Mouse (Mus musculus) midbrain, embryonic 12.5 days (tissue): ENCODE measurements at regions not wholly inside any gene's neighbourhood (a gene's known extent, or its start where the extent isn't known, plus 50 kb on each side); places are given as distances from the start of the nearest gene placed in this dataset.
"Not testable (repeated sequence)": the region's sequence is repeated elsewhere in the genome, so short reads cannot be mapped to it uniquely, and the experiment has no call there.

Experiments
- ATAC-seq: fragments of 200-750 bp; cut with Nextera tagmentation; 2 replicates; pipeline ENCODE4 v1.8.0; 2017; ENCODE audit warnings: low read depth, moderate TSS enrichment, moderate library complexity; ENCODE audit not compliant: low FRiP score
- H3K27ac ChIP-seq: fragments of 300-500 bp; sonication (generic); replicated peaks from 2 replicates; pipeline ENCODE4 v1.5.1; 2016; ENCODE audit warnings: mild to moderate bottlenecking
- H3K27me3 ChIP-seq: fragments of 300-500 bp; sonication (generic); 2 replicates; pipeline ENCODE4 v1.6.1; 2016; ENCODE audit warnings: mild to moderate bottlenecking
- H3K36me3 ChIP-seq: fragments of 300-500 bp; sonication (generic); 2 replicates; pipeline ENCODE4 v1.6.1; 2016
- H3K4me1 ChIP-seq: fragments of 300-500 bp; sonication (generic); 2 replicates; pipeline ENCODE4 v1.6.1; 2016
- H3K4me2 ChIP-seq: fragments of 300-500 bp; sonication (generic); replicated peaks from 2 replicates; pipeline ENCODE4 v1.6.1; 2016; ENCODE audit warnings: mild to moderate bottlenecking, moderate library complexity
- H3K4me3 ChIP-seq: fragments of 300-500 bp; sonication (generic); 2 replicates; pipeline ENCODE4 v1.5.1; 2016; ENCODE audit warnings: mild to moderate bottlenecking
- H3K9ac ChIP-seq: fragments of 300-500 bp; sonication (generic); replicated peaks from 2 replicates; pipeline ENCODE4 v1.6.1; 2016; ENCODE audit warnings: mild to moderate bottlenecking, moderate library complexity
- H3K9me3 ChIP-seq: fragments of 300-500 bp; sonication (generic); 2 replicates; pipeline ENCODE4 v1.6.1; 2016; ENCODE audit warnings: mild to moderate bottlenecking
- WGBS: fragments of 180-500 bp; shearing (Covaris S2); methylation state at CpG from one replicate; pipeline ENCODE4 v1.1.7; 2016; 5-methylcytosine and 5-hydroxymethylcytosine counted together

- Histone ChIP-seq H3K4me3 (no peak overlapping the region), H3K27ac (no peak overlapping the region), H3K36me3 (no peaks in the 10 kb centered on the region), H3K9ac (no peak overlapping the region), H3K27me3 (no peaks in the 10 kb centered on the region), H3K9me3 (no peaks in the 10 kb centered on the region), H3K4me2 (no peak overlapping the region), H3K4me1 (0 out of 2 replicates have a peak, but pooled peaks cover under 1% of the 10 kb centered on the region)
- ATAC-seq, result no peak
- 71% methylated on average over 16 of the region's 16 CpGs for WGBS
These were observed 114.2 kb upstream of the Fhl2 start for GRCm38 (mm10) chr1:43310711-43311695.

DNA sequence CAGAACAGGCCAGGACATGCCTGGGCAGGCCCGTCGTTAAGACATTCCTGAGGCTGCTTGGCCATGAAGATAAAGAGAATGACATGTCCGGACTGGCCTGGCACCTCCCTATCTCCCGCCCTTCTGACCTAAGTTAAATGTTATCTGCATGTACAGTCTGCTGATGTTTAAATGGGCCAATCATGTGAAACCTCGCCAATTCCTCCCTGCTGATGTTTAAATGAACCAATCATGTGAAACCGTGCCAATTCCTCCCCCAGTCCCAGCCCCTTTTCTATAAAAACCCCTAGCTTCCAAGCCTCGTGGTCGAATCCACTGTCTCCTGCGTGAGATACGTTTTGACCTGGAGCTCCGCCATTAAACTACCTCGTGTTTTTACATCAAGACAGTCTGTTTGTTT is 119.5 kb upstream of the Fhl2 start:
- not testable (repeated sequence) for H3K9ac ChIP-seq, H3K27me3 ChIP-seq, H3K36me3 ChIP-seq, H3K9me3 ChIP-seq, H3K27ac ChIP-seq, H3K4me3 ChIP-seq, H3K4me1 ChIP-seq, ATAC-seq, H3K4me2 ChIP-seq
- 90% methylated on average over 12 of the region's 12 CpGs for WGBS

DNA sequence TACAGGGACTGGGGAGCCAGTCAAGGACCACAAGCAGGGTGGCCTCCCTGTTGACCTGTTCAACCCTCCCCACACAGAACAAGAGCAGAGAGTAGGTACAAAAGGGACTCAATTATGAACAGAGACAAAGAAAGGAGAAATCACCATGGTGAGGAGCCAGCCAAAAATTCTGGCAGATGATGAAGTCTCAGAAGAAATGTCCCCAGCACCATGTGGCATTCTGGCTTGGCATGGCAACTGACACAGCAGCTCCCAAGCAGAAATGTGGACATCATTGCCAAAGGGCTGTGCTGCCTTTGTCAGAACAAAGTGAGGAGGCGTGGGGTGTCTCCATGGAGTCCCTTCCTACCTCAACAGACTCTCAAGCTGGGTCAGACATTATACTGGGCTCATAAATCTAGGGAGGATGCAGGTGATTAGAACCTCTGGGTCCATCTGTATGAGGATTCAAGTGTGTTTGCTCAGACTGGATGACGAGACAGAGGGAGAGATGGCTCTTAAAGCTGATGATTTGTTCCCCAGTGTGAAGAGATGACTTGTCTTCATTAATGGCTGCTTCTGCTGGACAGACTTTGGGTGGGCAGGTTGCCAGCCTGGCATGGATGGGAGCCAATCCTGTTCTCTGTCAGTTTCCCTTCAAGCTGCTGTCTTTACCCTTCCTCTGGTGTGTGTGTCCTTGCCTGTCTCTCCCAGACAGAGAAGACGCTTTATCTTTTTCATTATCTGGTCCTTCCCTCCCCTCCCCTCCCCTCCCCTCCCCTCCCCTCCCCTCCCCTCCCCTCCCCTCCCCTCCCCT is 120.5 kb upstream of the Fhl2 start:
- no peaks in the 10 kb centered on the region for H3K4me1 ChIP-seq
- ATAC-seq, result no peak
- no peak overlapping the region for H3K4me3 ChIP-seq
- no peak overlapping the region for H3K9ac ChIP-seq
- no peaks in the 10 kb centered on the region for H3K36me3 ChIP-seq
- WGBS, result 79% methylated on average over 3 of the region's 3 CpGs
- H3K4me2 ChIP-seq, result no peak overlapping the region
- H3K27me3 ChIP-seq, result no peaks in the 10 kb centered on the region
- H3K9me3 ChIP-seq, result no peaks in the 10 kb centered on the region
- H3K27ac ChIP-seq, result no peak overlapping the region

DNA sequence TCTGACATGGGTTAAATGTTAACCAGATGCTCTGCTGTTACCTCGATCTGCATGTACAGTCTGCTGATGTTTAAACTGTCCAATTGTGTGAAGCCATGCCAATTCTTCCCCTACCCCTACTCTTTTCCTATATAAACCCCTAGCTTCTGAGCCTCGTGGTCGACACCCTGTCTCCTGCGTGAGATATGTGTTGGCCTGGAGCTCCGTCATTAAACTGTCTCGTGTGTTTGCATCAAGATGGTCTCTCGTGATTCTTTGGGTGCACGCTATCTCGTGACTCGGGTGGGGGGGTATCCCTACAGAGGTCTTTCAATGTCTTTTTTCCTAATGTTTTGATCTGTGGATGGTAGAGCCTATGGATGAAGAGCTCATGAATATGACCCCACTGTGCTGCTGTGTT is 110.9 kb upstream of the Nck2 start:
- 94% methylated on average over 10 of the region's 10 CpGs for WGBS
- not testable (repeated sequence) for H3K27ac ChIP-seq, H3K27me3 ChIP-seq, H3K9me3 ChIP-seq, H3K4me1 ChIP-seq, ATAC-seq, H3K4me3 ChIP-seq, H3K4me2 ChIP-seq, H3K36me3 ChIP-seq, H3K9ac ChIP-seq

GRCm38 (mm10) chr1:43337168-43337784 is 107.1 kb upstream of the Nck2 start:
- WGBS, result 86% methylated on average over 3 of the region's 3 CpGs
- H3K4me3 ChIP-seq, result no peak overlapping the region

GRCm38 (mm10) chr1:43338096-43338915 is 106.1 kb upstream of the Nck2 start:
- no peak for ATAC-seq
- no peaks in the 10 kb centered on the region for H3K27me3 ChIP-seq
- WGBS, result 85% methylated on average over 6 of the region's 6 CpGs
- H3K27ac ChIP-seq, result no peak overlapping the region
- no peaks in the 10 kb centered on the region for H3K36me3 ChIP-seq
- H3K9ac ChIP-seq, result no peak overlapping the region
- no peaks in the 10 kb centered on the region for H3K4me1 ChIP-seq
- H3K9me3 ChIP-seq, result 0 out of 2 replicates have a peak, but pooled peaks cover 5% of the 10 kb centered on the region
- no peak overlapping the region for H3K4me2 ChIP-seq
- H3K4me3 ChIP-seq, result no peak overlapping the region

More at GRCm38 (mm10) chr1:43337168-43337784, 107.1 kb upstream of the Nck2 start:
- Histone ChIP-seq H3K9ac (no peak overlapping the region), H3K27me3 (no peaks in the 10 kb centered on the region), H3K4me2 (no peak overlapping the region), H3K27ac (no peak overlapping the region), H3K4me1 (no peaks in the 10 kb centered on the region), H3K36me3 (no peaks in the 10 kb centered on the region), H3K9me3 (peaks cover 8% of the 10 kb centered on the region; the same call in 1 of the 2 replicates)
- ATAC-seq, result no peak

- WGBS, result 78% methylated on average over 2 of the region's 2 CpGs
- Histone ChIP-seq H3K27ac (no peak overlapping the region), H3K27me3 (no peaks in the 10 kb centered on the region), H3K4me3 (no peak overlapping the region), H3K9ac (no peak overlapping the region), H3K4me2 (no peak overlapping the region), H3K4me1 (no peaks in the 10 kb centered on the region), H3K36me3 (no peaks in the 10 kb centered on the region), H3K9me3 (no peaks in the 10 kb centered on the region)
- no peak for ATAC-seq
These were observed 101.5 kb upstream of the Nck2 start for GRCm38 (mm10) chr1:43342848-43343247.

GRCm38 (mm10) chr1:43343410-43343809 is 101.0 kb upstream of the Nck2 start:
- Histone ChIP-seq H3K4me1 (no peaks in the 10 kb centered on the region), H3K36me3 (no peaks in the 10 kb centered on the region), H3K9me3 (no peaks in the 10 kb centered on the region), H3K4me3 (no peak overlapping the region), H3K27me3 (no peaks in the 10 kb centered on the region), H3K9ac (no peak overlapping the region), H3K27ac (no peak overlapping the region), H3K4me2 (no peak overlapping the region)
- no peak for ATAC-seq
- 91% methylated on average over 2 of the region's 2 CpGs for WGBS

GRCm38 (mm10) chr1:43344001-43344400 is 100.4 kb upstream of the Nck2 start:
- Histone ChIP-seq H3K4me1 (no peaks in the 10 kb centered on the region), H3K27me3 (no peaks in the 10 kb centered on the region), H3K36me3 (no peaks in the 10 kb centered on the region), H3K27ac (no peak overlapping the region), H3K4me3 (no peak overlapping the region), H3K4me2 (no peak overlapping the region), H3K9ac (no peak overlapping the region), H3K9me3 (no peaks in the 10 kb centered on the region)
- ATAC-seq, result no peak
- WGBS, result 84% methylated on average over 5 of the region's 5 CpGs

DNA sequence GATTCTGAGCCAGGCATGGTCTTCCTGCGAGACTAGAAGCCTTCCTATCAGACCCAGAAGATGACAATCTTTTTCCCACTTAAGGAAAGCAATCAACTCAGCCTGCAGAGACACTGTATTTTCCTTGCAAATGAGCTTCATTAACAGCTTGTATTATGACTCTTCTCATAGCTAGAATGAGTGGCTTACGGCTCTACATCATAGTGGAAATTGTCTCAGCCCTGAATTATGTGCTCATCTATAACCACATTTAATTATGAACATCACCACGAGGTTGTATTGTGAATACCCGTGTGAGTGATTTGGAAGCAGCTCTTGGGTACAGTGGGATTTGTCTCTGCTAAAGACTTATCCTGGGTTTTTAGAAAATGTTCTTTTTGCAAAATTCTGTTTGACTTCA is 97.2 kb upstream of the Nck2 start:
- H3K27me3 ChIP-seq, result no peaks in the 10 kb centered on the region
- ATAC-seq, result no peak
- WGBS, result 82% methylated on average over 4 of the region's 4 CpGs
- H3K4me2 ChIP-seq, result no peak overlapping the region
- H3K27ac ChIP-seq, result no peak overlapping the region
- H3K4me3 ChIP-seq, result no peak overlapping the region
- no peak overlapping the region for H3K9ac ChIP-seq
- peaks cover 3% of the 10 kb centered on the region; the same call in 1 of the 2 replicates for H3K4me1 ChIP-seq
- no peaks in the 10 kb centered on the region for H3K9me3 ChIP-seq
- no peaks in the 10 kb centered on the region for H3K36me3 ChIP-seq

GRCm38 (mm10) chr1:43349966-43350365 is 94.4 kb upstream of the Nck2 start:
- no peak for ATAC-seq
- no peaks in the 10 kb centered on the region for H3K27me3 ChIP-seq
- H3K27ac ChIP-seq, result no peak overlapping the region
- H3K4me2 ChIP-seq, result no peak overlapping the region
- H3K4me1 ChIP-seq, result peaks cover 3% of the 10 kb centered on the region; the same call in 1 of the 2 replicates
- H3K4me3 ChIP-seq, result no peak overlapping the region
- WGBS, result 52% methylated on average over 3 of the region's 3 CpGs
- no peaks in the 10 kb centered on the region for H3K36me3 ChIP-seq
- H3K9ac ChIP-seq, result no peak overlapping the region
- H3K9me3 ChIP-seq, result no peaks in the 10 kb centered on the region
